Mouse (Mus musculus): Measurements from ENCODE around the gene Xdh. TPM values are rescaled to one million over a fixed set of nuclear protein-coding genes. Genes with fewer than 3 reads are reported as not detected.
A peak's percentile ranks its signal among the peaks of the same experiment; 100 is the strongest.

The Xdh gene
- total and polyA plus RNA-seq, 3 experiments: 0.17 TPM; not detected in 2

GRCm38 (mm10) chr17:73918138-73918537, 31.9 kb downstream of the Xdh start:
- Histone ChIP-seq H3K4me2 (ENCODE audit: insufficient read depth, low read depth, poor library complexity, severe bottlenecking) (no peak overlapping the region), H3K9ac (ENCODE audit: insufficient read depth, low read depth) (no peak overlapping the region), H3K27ac (ENCODE audit: insufficient read depth, low read depth) (no peak overlapping the region), H3K4me1 (ENCODE audit: control insufficient read depth in 1 of 2, insufficient read depth in 2 of 2) (peaks cover 5 to 16% of the 10 kb centered on the region in 2 experiments), H3K36me3 (replicated peaks in 1 of 2; ENCODE audit: control insufficient read depth in 1 of 2, insufficient read depth in 1 of 2, low read length in 1 of 2) (no peaks in the 10 kb centered on the region), H3K79me2 (replicated peaks; ENCODE audit: control insufficient read depth, extremely low read depth, insufficient read depth, poor library complexity, severe bottlenecking) (no peaks in the 10 kb centered on the region), H3K27me3 (replicated peaks) (no peaks in the 10 kb centered on the region), H3K4me3 (replicated peaks in 1 of 3; ENCODE audit: low read depth in 2 of 3, low read length in 2 of 3, poor library complexity in 1 of 3) (no peak overlapping the region), H3K9me3 (replicated peaks; ENCODE audit: low read length) (no peaks in the 10 kb centered on the region)
- no peak for TF ChIP-seq EP300 (IDR thresholded peaks at IDR 0.05; ENCODE audit: low read length)
- TF ChIP-seq IRF4 (IDR thresholded peaks at IDR 0.05; ENCODE audit: low read depth, low read length): no peak
- no peak for TF ChIP-seq RAD21 (IDR thresholded peaks at IDR 0.05; ENCODE audit: low read depth, low read length)
- no peak for TF ChIP-seq CHD2 (IDR thresholded peaks at IDR 0.05; ENCODE audit: low read length)
- TF ChIP-seq CTCF (conservative IDR thresholded peaks at IDR 0.05 in 1 of 2, IDR thresholded peaks at IDR 0.05 in 1 of 2; ENCODE audit: low read depth in 2 of 2, low read length in 2 of 2): no peak
- TF ChIP-seq RCOR1 (conservative IDR thresholded peaks at IDR 0.05; ENCODE audit: low read depth, low read length): no peak
- TF ChIP-seq MEF2A (IDR thresholded peaks at IDR 0.05; ENCODE audit: borderline replicate concordance, low read depth, low read length): no peak
- TF ChIP-seq BHLHE40 (IDR thresholded peaks at IDR 0.05; ENCODE audit: low read depth, low read length): no peak
- no peak for TF ChIP-seq E2F4 (IDR thresholded peaks at IDR 0.05; ENCODE audit: insufficient replicate concordance, low read depth, low read length)
- TF ChIP-seq MAX (IDR thresholded peaks at IDR 0.05; ENCODE audit: low read length): no peak
- TF ChIP-seq MAFK (IDR thresholded peaks at IDR 0.05; ENCODE audit: insufficient replicate concordance, low read length): no peak
- dilution Hi-C loops (cut with MboI; ENCODE audit: extremely low pct_ligation_motif_present, extremely low pct_unique_long_range_greater_than_20kb, low sequenced_read_pairs): no loop called here
- DNase-seq (ENCODE audit: extremely low read depth): no peak
- in situ Hi-C loops (cut with MboI; ENCODE audit: low pct_ligation_motif_present, low pct_unique_long_range_greater_than_20kb, low sequenced_read_pairs): no loop called here

- Histone ChIP-seq H3K4me1 (ENCODE audit: control insufficient read depth in 1 of 2, insufficient read depth in 2 of 2) (peaks cover 5 to 16% of the 10 kb centered on the region in 2 experiments), H3K4me3 (replicated peaks in 1 of 3; ENCODE audit: low read depth in 2 of 3, low read length in 2 of 3, poor library complexity in 1 of 3) (no peak overlapping the region), H3K9me3 (replicated peaks; ENCODE audit: low read length) (no peaks in the 10 kb centered on the region), H3K27me3 (replicated peaks) (no peaks in the 10 kb centered on the region), H3K9ac (ENCODE audit: insufficient read depth, low read depth) (no peak overlapping the region), H3K27ac (ENCODE audit: insufficient read depth, low read depth) (no peak overlapping the region), H3K79me2 (replicated peaks; ENCODE audit: control insufficient read depth, extremely low read depth, insufficient read depth, poor library complexity, severe bottlenecking) (no peaks in the 10 kb centered on the region), H3K36me3 (replicated peaks in 1 of 2; ENCODE audit: control insufficient read depth in 1 of 2, insufficient read depth in 1 of 2, low read length in 1 of 2) (no peaks in the 10 kb centered on the region), H3K4me2 (ENCODE audit: insufficient read depth, low read depth, poor library complexity, severe bottlenecking) (no peak overlapping the region)
- TF ChIP-seq PAX5 (IDR thresholded peaks at IDR 0.05; ENCODE audit: low read length): no peak
- TF ChIP-seq SMC3 (IDR thresholded peaks at IDR 0.05; ENCODE audit: low read depth, low read length): peak; percentile 15; the same call in 1 of the 2 replicates
- no peak for TF ChIP-seq USF1 (IDR thresholded peaks at IDR 0.05; ENCODE audit: low read depth, low read length)
- no peak for TF ChIP-seq RCOR1 (conservative IDR thresholded peaks at IDR 0.05; ENCODE audit: low read depth, low read length)
- TF ChIP-seq SIN3A (IDR thresholded peaks at IDR 0.05; ENCODE audit: low read length): no peak
- no peak for TF ChIP-seq HCFC1 (IDR thresholded peaks at IDR 0.05; ENCODE audit: low read depth, low read length)
- no peak for TF ChIP-seq MXI1 (IDR thresholded peaks at IDR 0.05; ENCODE audit: low read depth, low read length)
- peak; percentile 31 to 49; a peak in 3 of 4 replicates for TF ChIP-seq CTCF (conservative IDR thresholded peaks at IDR 0.05 in 1 of 2, IDR thresholded peaks at IDR 0.05 in 1 of 2; ENCODE audit: low read depth in 2 of 2, low read length in 2 of 2)
- TF ChIP-seq POLR2AphosphoS2 (IDR thresholded peaks at IDR 0.05; ENCODE audit: low read depth, low read length): no peak
- peak; percentile 27 for TF ChIP-seq RAD21 (IDR thresholded peaks at IDR 0.05; ENCODE audit: low read depth, low read length)
- no peak for TF ChIP-seq POLR2A (IDR thresholded peaks at IDR 0.05; ENCODE audit: low read depth, low read length)
- no peak for TF ChIP-seq BHLHE40 (IDR thresholded peaks at IDR 0.05; ENCODE audit: low read depth, low read length)
- no peak for TF ChIP-seq ZC3H11A (IDR thresholded peaks at IDR 0.05; ENCODE audit: low read depth, low read length)
- in situ Hi-C loops (cut with MboI; ENCODE audit: low pct_ligation_motif_present, low pct_unique_long_range_greater_than_20kb, low sequenced_read_pairs) (no loop called here), dilution Hi-C loops (cut with MboI; ENCODE audit: extremely low pct_ligation_motif_present, extremely low pct_unique_long_range_greater_than_20kb, low sequenced_read_pairs) (no loop called here)
- DNase-seq (ENCODE audit: extremely low read depth): peak; percentile 21
These were observed 32.3 kb downstream of the Xdh start for GRCm38 (mm10) chr17:73917713-73918112.
